Mouse (Mus musculus) thymus, adult 2 months (tissue): ENCODE measurements around the gene Fchsd2. TPM values are rescaled to one million over a fixed set of nuclear protein-coding genes. Genes with fewer than 3 reads are reported as not detected.

Experiments
- DNase-seq: peaks from one replicate; pipeline ENCODE4 v3.0.0; 2021
- H3K27ac ChIP-seq: fragments of 200-500 bp; 2 replicates; pipeline ENCODE4 v1.5.1; 2012; ENCODE audit warnings: low read length, control low read depth; ENCODE audit not compliant: control insufficient read depth, insufficient read depth
- H3K27me3 ChIP-seq: fragments of 200-500 bp; 2 replicates; pipeline ENCODE4 v1.6.1; 2012; ENCODE audit warnings: mild to moderate bottlenecking, low read length, moderate library complexity, mixed read lengths; ENCODE audit not compliant: control insufficient read depth, insufficient read depth
- H3K36me3 ChIP-seq: fragments of 200-500 bp; 2 replicates; pipeline ENCODE4 v1.6.1; 2012; ENCODE audit warnings: mild to moderate bottlenecking, low read length, moderate library complexity; ENCODE audit not compliant: control insufficient read depth, insufficient read depth
- H3K4me1 ChIP-seq: fragments of 200-500 bp; replicated peaks from 2 replicates; pipeline ENCODE4 v1.6.1; 2012; ENCODE audit warnings: low read length; ENCODE audit not compliant: control insufficient read depth, insufficient read depth
- H3K4me3 ChIP-seq: fragments of 200-500 bp; 2 replicates; pipeline ENCODE4 v1.5.1; 2012; ENCODE audit warnings: mild to moderate bottlenecking, low read length, control low read depth, moderate library complexity; ENCODE audit not compliant: control insufficient read depth, insufficient read depth
- CTCF ChIP-seq: fragments of 200-500 bp; IDR thresholded peaks from 2 replicates; pipeline ENCODE4 v1.5.1; 2012; ENCODE audit warnings: mild to moderate bottlenecking, control low read depth, low read length, moderate library complexity, borderline replicate concordance; ENCODE audit not compliant: control insufficient read depth, poor library complexity, insufficient read depth; ENCODE audit errors: extremely low read depth
- POLR2A ChIP-seq: fragments of 200-500 bp; IDR thresholded peaks from 2 replicates; pipeline ENCODE4 v1.6.1; 2012; ENCODE audit warnings: mild to moderate bottlenecking, low read length, control low read depth, moderate library complexity; ENCODE audit not compliant: control insufficient read depth, poor library complexity, insufficient read depth; ENCODE audit errors: extremely low read depth
- WGBS: fragments of 180-500 bp; shearing (Covaris S2); methylation state at CpG from one replicate; pipeline ENCODE4 v1.1.7; 2018; 5-methylcytosine and 5-hydroxymethylcytosine counted together
- polyA plus RNA-seq: library from polyadenylated mRNA; depleted of rRNA; stranded (reverse); fragments of >200 nt; gene quantifications from 2 replicates; pipeline ENCODE4 v1.2.3, GENCODE M21; 2012; rRNA removed

Fchsd2 gene
- polyA plus RNA-seq, 1 experiment: 14.3 TPM

GRCm38 (mm10) chr7:101327786-101328185, 235.1 kb downstream of the Fchsd2 start:
- DNase-seq: no peak
- no peak for TF ChIP-seq CTCF
- Histone ChIP-seq H3K4me1 (no peaks in the 10 kb centered on the region), H3K27me3 (no peaks in the 10 kb centered on the region), H3K27ac (no peak overlapping the region), H3K4me3 (no peak overlapping the region), H3K36me3 (no peaks in the 10 kb centered on the region)
- 97% methylated on average over 2 of the region's 2 CpGs for WGBS

DNA sequence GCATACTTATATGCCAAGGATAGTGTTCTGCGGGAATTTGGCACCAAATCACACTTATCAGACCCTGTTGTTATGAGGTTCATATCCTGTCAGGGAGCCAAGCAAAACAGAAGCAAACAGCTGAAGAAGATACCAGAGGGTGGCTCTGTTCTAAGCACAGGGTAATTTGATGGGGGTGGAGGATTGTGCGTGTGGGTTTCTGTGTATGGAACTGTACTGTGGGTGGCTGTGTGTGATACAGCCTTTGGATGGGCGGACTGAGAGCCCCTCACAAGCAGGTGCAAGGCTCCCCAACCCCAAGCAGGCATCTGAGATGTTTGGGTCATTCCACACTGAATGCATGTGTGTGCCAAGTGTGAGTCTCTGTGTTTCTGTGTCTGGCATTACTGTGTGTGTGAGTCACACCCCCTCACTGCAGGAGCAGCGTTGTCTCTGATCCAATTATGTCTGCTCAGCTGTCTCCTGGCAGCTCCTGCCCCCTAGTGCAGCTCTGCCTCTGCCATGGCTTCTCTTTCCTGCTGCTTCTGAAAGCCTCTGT, 236.0 kb downstream of the Fchsd2 start:
- Histone ChIP-seq H3K27me3 (no peaks in the 10 kb centered on the region), H3K36me3 (no peaks in the 10 kb centered on the region), H3K4me3 (no peak overlapping the region), H3K27ac (no peak overlapping the region), H3K4me1 (no peaks in the 10 kb centered on the region; the same call in 1 of the 2 replicates)
- TF ChIP-seq POLR2A: no peak
- TF ChIP-seq CTCF: no peak
- 85% methylated on average over 4 of the region's 4 CpGs for WGBS
- no peak for DNase-seq

- no peak for DNase-seq
- Histone ChIP-seq H3K4me1 (no peaks in the 10 kb centered on the region; the same call in 1 of the 2 replicates), H3K27ac (no peak overlapping the region), H3K36me3 (no peaks in the 10 kb centered on the region), H3K27me3 (no peaks in the 10 kb centered on the region), H3K4me3 (no peak overlapping the region)
- TF ChIP-seq CTCF (no peak), POLR2A (no peak)
- WGBS: 96% methylated on average over 4 of the region's 4 CpGs
These were observed 236.9 kb downstream of the Fchsd2 start for GRCm38 (mm10) chr7:101329606-101330005.

DNA sequence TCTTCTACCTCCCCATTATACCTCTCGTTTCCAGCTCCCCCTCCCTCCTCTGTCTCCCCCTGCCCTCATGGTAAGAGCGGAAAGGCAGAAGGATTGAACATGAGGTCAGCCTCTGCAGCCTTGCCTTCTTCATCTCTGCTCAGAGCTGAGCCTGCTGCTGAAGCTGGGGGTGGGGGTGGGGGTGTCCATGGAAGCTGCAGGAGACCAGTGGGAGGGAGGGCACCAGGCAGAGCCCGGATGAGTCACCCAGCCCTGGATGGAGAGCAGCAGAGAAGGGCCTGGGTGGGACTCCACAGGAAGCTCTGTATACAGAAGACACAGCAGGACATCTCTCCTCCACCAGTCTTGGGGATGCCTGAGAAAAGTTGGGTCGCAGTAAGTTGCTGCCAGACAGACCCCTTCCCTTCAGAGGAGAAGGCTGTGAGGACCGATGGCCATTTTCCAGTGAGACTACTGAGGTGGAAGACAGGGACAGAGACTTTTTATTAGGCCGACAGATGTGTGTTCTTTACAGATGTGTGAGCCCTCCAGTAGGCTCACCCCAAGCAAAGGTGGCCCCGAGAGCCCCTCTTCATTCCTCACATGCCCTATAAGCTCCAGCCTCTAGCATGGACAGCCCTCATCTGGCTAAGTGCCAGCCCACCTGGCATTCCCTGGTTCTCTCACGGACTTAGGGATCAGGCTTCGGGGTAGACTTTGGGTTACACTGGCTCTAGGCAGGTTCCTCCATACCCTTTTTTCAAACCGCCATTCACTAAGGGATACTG, 237.6 kb downstream of the Fchsd2 start:
- TF ChIP-seq POLR2A (no peak), CTCF (no peak)
- 95% methylated on average over 10 of the region's 10 CpGs for WGBS
- no peaks in the 10 kb centered on the region for H3K36me3 ChIP-seq
- H3K27me3 ChIP-seq: no peaks in the 10 kb centered on the region
- DNase-seq: no peak
- no peak overlapping the region for H3K4me3 ChIP-seq
- H3K4me1 ChIP-seq: no peaks in the 10 kb centered on the region; the same call in 1 of the 2 replicates
- H3K27ac ChIP-seq: no peak overlapping the region

- no peak for DNase-seq
- no peaks in the 10 kb centered on the region for H3K27me3 ChIP-seq
- H3K27ac ChIP-seq: no peak overlapping the region
- 97% methylated on average over 4 of the region's 4 CpGs for WGBS
- no peaks in the 10 kb centered on the region for H3K36me3 ChIP-seq
- H3K4me1 ChIP-seq: no peaks in the 10 kb centered on the region; the same call in 1 of the 2 replicates
- no peak overlapping the region for H3K4me3 ChIP-seq
- TF ChIP-seq CTCF: no peak
- TF ChIP-seq POLR2A: no peak
These were observed 238.1 kb downstream of the Fchsd2 start for GRCm38 (mm10) chr7:101330841-101331173.

GRCm38 (mm10) chr7:101332045-101332831, 239.6 kb downstream of the Fchsd2 start:
- no peak overlapping the region for H3K4me3 ChIP-seq
- 94% methylated on average over 5 of the region's 5 CpGs for WGBS
- H3K27me3 ChIP-seq: no peaks in the 10 kb centered on the region
- H3K4me1 ChIP-seq: no peaks in the 10 kb centered on the region; the same call in 1 of the 2 replicates
- no peaks in the 10 kb centered on the region for H3K36me3 ChIP-seq
- H3K27ac ChIP-seq: no peak overlapping the region
- TF ChIP-seq CTCF (no peak), POLR2A (no peak)
- DNase-seq: no peak

Other genes with a start within 250 kb of the Fchsd2 start
- 77.5 and 82.0 TPM in 2 replicates for gene Relt, start 229.4 kb upstream of the Fchsd2 start, polyA plus RNA-seq
- 8.1 and 11.1 TPM in 2 replicates for gene Arhgef17, start 160.8 kb upstream of the Fchsd2 start, polyA plus RNA-seq
- 27.1 and 36.0 TPM in 2 replicates for gene P2ry6, start 118.2 kb upstream of the Fchsd2 start, polyA plus RNA-seq
- gene P2ry2, start 80.0 kb upstream of the Fchsd2 start, polyA plus RNA-seq: 4.3 and 5.3 TPM in 2 replicates
- gene Atg16l2, start 209.4 kb downstream of the Fchsd2 start, polyA plus RNA-seq: 76.9 and 89.9 TPM in 2 replicates
- gene Stard10, start 224.2 kb downstream of the Fchsd2 start, polyA plus RNA-seq: 25.4 and 31.4 TPM in 2 replicates